28 mouse cellular contexts compared by ENCODE assay signal in genomic region chr5:151071430-151071829, GRCm38 (mm10).
DNase-seq lines count a peak whose midpoint lies in the region; ATAC-seq and TF ChIP-seq lines count a peak whose summit lies in the region.
"Had no signal": no experiment of that assay in that cellular context is flagged by ENCODE, and none has a peak within 500 bp of the region (broad histone marks: within the 10 kb centered on the region; RNA-seq: fewer than 3 reads in every experiment).

No protein-coding gene starts in this region.

- no peak for DNase-seq in layer of hippocampus, adult 2 months (ENCODE audit: low spot score in 2 of 2)
- no peak for DNase-seq in layer of hippocampus, adult 11-12 months (ENCODE audit: low spot score)
- DNase-seq in limb, embryonic 14.5 days (ENCODE audit: low spot score) = peak; percentile 23
- DNase-seq in ovary, postnatal 36 days (ENCODE audit: low spot score) = no peak
- no peak for DNase-seq in cerebellum, postnatal 4 days (ENCODE audit: low spot score in 2 of 2)
- DNase-seq: adrenal gland, postnatal 25 days; cerebellum, adult 18-20 months; forebrain, postnatal 0 days; gastrocnemius, postnatal 14 days; heart, postnatal 10 days; kidney, adult 9 months; kidney, postnatal 10 days; lung, postnatal 36 days; right cerebral cortex, adult 18-20 months; right cerebral cortex, postnatal 4 days; thymus, adult 18-20 months; thymus, postnatal 25 days had no signal

- ATAC-seq in embryonic facial prominence, embryonic 12.5 days (ENCODE audit: insufficient number of reproducible peaks, insufficient read depth, low FRiP score, low TSS enrichment) = no peak
- no peak for ATAC-seq in limb, embryonic 14.5 days (ENCODE audit: low FRiP score, low read depth)
- ATAC-seq: CD4-positive, CD25-positive, alpha-beta regulatory T cell, adult 4 months; forebrain, postnatal 0 days; intestine, postnatal 0 days; midbrain, embryonic 13.5 days had no signal

- no peaks in the 10 kb centered on the region for H3K36me3 ChIP-seq in embryonic facial prominence, embryonic 12.5 days
- peaks cover 5% of the 10 kb centered on the region; the same call in 1 of the 2 replicates for H3K36me3 ChIP-seq in limb, embryonic 14.5 days (ENCODE audit: control insufficient read depth, insufficient read depth, low read length)
- H3K36me3 ChIP-seq: forebrain, embryonic 12.5 days; heart, embryonic 13.5 days; midbrain, embryonic 13.5 days had no signal

- H3K27me3 ChIP-seq in embryonic facial prominence, embryonic 12.5 days = no peaks in the 10 kb centered on the region
- H3K27me3 ChIP-seq in limb, embryonic 14.5 days (ENCODE audit: control insufficient read depth, insufficient read depth, low read length) = no peaks in the 10 kb centered on the region
- H3K27me3 ChIP-seq: forebrain, embryonic 12.5 days; heart, embryonic 13.5 days; midbrain, embryonic 13.5 days had no signal

- H3K4me1 ChIP-seq in embryonic facial prominence, embryonic 12.5 days = peaks cover 33% of the 10 kb centered on the region
- H3K4me1 ChIP-seq in embryonic fibroblast, embryonic 13.5 days (ENCODE audit: control insufficient read depth, insufficient read depth, low read length) = peaks cover 25% of the 10 kb centered on the region
- peaks cover 21% of the 10 kb centered on the region for H3K4me1 ChIP-seq in limb, embryonic 14.5 days (ENCODE audit: control insufficient read depth, insufficient read depth, low read length)
- H3K4me1 ChIP-seq: forebrain, embryonic 12.5 days; midbrain, embryonic 13.5 days had no signal

- H3K4me3 ChIP-seq in layer of hippocampus, adult 2 months = no peak overlapping the region
- no peak overlapping the region for H3K4me3 ChIP-seq in embryonic facial prominence, embryonic 12.5 days
- no peak overlapping the region for H3K4me3 ChIP-seq in embryonic fibroblast, embryonic 13.5 days (ENCODE audit: insufficient read depth, low read length)
- H3K4me3 ChIP-seq in limb, embryonic 14.5 days (replicated peaks; ENCODE audit: low read length) = no peak overlapping the region
- H3K4me3 ChIP-seq: forebrain, embryonic 12.5 days; heart, embryonic 13.5 days; left cerebral cortex, adult 2 months; midbrain, embryonic 13.5 days had no signal

- 38% methylated on average over 6 of the region's 6 CpGs for WGBS in embryonic facial prominence, embryonic 12.5 days
- 42% methylated on average over 6 of the region's 6 CpGs for WGBS in limb, embryonic 14.5 days

- no peak for TF ChIP-seq POLR2A in embryonic fibroblast, embryonic 13.5 days (IDR thresholded peaks at IDR 0.05; ENCODE audit: low read depth, low read length)
- no peak for TF ChIP-seq POLR2A in limb, embryonic 14.5 days (IDR thresholded peaks at IDR 0.05; ENCODE audit: borderline replicate concordance, extremely low read depth, insufficient read depth, insufficient read length)

- H3K27ac ChIP-seq in layer of hippocampus, adult 2 months = peak overlapping the region; percentile 68
- H3K27ac ChIP-seq in embryonic facial prominence, embryonic 12.5 days = peak overlapping the region; percentile 52
- H3K27ac ChIP-seq in embryonic fibroblast, embryonic 13.5 days (ENCODE audit: insufficient read depth, low read length) = peak overlapping the region; percentile 93
- H3K27ac ChIP-seq in limb, embryonic 14.5 days (replicated peaks; ENCODE audit: low read depth, low read length) = no peak overlapping the region
- H3K27ac ChIP-seq: forebrain, embryonic 12.5 days; hindbrain, embryonic 14.5 days; left cerebral cortex, adult 2 months; midbrain, embryonic 13.5 days; stomach, postnatal 0 days had no signal

- no peak overlapping the region for H3K4me2 ChIP-seq in embryonic facial prominence, embryonic 12.5 days (replicated peaks)
- no peak overlapping the region for H3K4me2 ChIP-seq in limb, embryonic 14.5 days (replicated peaks; ENCODE audit: low read depth, low read length, severe bottlenecking)
- H3K4me2 ChIP-seq: forebrain, embryonic 12.5 days; heart, embryonic 13.5 days; hindbrain, embryonic 14.5 days; liver, embryonic 11.5 days; midbrain, embryonic 13.5 days had no signal

- no peak overlapping the region for H3K9ac ChIP-seq in embryonic facial prominence, embryonic 12.5 days
- H3K9ac ChIP-seq in limb, embryonic 14.5 days (ENCODE audit: low read depth, low read length, severe bottlenecking) = no peak overlapping the region
- H3K9ac ChIP-seq: forebrain, embryonic 12.5 days; forebrain, postnatal 0 days; heart, embryonic 13.5 days; hindbrain, embryonic 14.5 days; midbrain, embryonic 13.5 days had no signal

- no peak for TF ChIP-seq CTCF in layer of hippocampus, adult 2 months (conservative IDR thresholded peaks at IDR 0.05)
- no peak for TF ChIP-seq CTCF in embryonic fibroblast, embryonic 13.5 days (IDR thresholded peaks at IDR 0.05; ENCODE audit: borderline replicate concordance, insufficient read depth, low read length)

- H3K9me3 ChIP-seq in embryonic facial prominence, embryonic 12.5 days = no peaks in the 10 kb centered on the region
- H3K9me3 ChIP-seq in limb, embryonic 14.5 days (ENCODE audit: control insufficient read depth, low read length) = 0 out of 2 replicates have a peak, but pooled peaks cover 4% of the 10 kb centered on the region
- H3K9me3 ChIP-seq: forebrain, embryonic 12.5 days; midbrain, embryonic 13.5 days had no signal
